Mouse (Mus musculus) kidney, adult 2 months (tissue): ENCODE results near the gene Pla2g4a.

Experiments
- CTCF ChIP-seq: fragments of 200-500 bp; conservative IDR thresholded peaks from 2 replicates; pipeline ENCODE4 v1.5.1; 2011; ENCODE audit warnings: low read depth, mild to moderate bottlenecking, control low read depth, low read length, moderate library complexity, mixed read lengths; ENCODE audit not compliant: insufficient read depth, insufficient read length
- POLR2A ChIP-seq: fragments of 200-500 bp; IDR thresholded peaks from one replicate; pipeline ENCODE4 v1.6.1; 2011; ENCODE audit warnings: low read depth, low read length, control low read depth

DNA sequence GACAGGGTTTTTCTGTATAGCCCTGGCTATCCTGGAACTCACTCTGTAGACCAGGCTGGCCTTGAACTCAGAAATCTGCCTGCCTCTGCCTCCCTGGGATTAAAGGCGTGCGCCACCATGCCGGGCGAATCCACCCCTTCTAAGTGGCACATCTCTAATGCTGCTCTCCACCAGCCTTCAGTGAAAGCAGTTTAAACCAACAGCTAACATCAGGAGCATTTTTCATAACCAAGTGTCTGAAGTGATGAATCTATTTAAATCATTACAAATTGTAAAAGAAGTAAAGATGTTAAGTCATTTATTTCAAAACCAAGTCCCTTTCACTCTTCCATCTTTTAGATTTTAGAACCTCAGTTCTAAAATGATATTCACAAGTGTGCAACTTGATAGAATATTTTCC lies 839 bp downstream of the Pla2g4a start:
- no peak for TF ChIP-seq POLR2A
- TF ChIP-seq CTCF = no peak
